Mouse (Mus musculus) kidney, adult 2 months (tissue): ENCODE results near the gene Lmna.

Experiments
- CTCF ChIP-seq: fragments of 200-500 bp; conservative IDR thresholded peaks from 2 replicates; pipeline ENCODE4 v1.5.1; 2011; ENCODE audit warnings: low read depth, mild to moderate bottlenecking, control low read depth, low read length, moderate library complexity, mixed read lengths; ENCODE audit not compliant: insufficient read depth, insufficient read length
- POLR2A ChIP-seq: fragments of 200-500 bp; IDR thresholded peaks from one replicate; pipeline ENCODE4 v1.6.1; 2011; ENCODE audit warnings: low read depth, low read length, control low read depth

DNA sequence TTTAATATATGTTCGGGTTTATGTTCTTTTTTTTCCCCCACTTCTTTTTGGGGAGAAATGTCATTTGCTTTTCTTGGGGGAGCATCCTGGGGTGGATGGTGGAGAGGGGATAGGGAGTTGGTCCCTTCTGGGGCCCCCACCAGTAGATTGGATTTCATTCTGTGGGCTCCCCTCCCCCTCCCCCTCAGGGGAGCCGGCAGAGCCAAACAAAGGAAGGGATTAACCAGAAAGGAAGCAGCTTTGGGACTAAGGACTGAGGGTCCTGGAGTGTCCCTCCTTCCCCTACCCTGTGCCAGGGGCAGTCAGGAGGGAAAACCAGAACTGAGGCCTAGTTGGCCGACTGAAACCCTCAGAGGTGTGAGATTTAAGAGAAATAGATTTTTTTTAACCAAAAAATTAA, 29.6 kb upstream of the Lmna start:
- no peak for TF ChIP-seq CTCF
- no peak for TF ChIP-seq POLR2A
